Mouse (Mus musculus) erythroblast, embryonic 14.5 days (primary cell): ENCODE measurements around the gene Adora3.

Source experiments
- GATA1 ChIP-seq: IDR thresholded peaks from 2 replicates; pipeline ENCODE4 v1.6.1; 2012; ENCODE audit warnings: low read length, inconsistent platforms, mixed read lengths
- TAL1 ChIP-seq: IDR thresholded peaks from 3 replicates; pipeline ENCODE4 v1.6.1; 2012; ENCODE audit warnings: low read length, inconsistent platforms, mixed read lengths

GRCm38 (mm10) chr3:105933926-105934325 is 63.3 kb downstream of the Adora3 start:
- no peak for TF ChIP-seq TAL1
- no peak for TF ChIP-seq GATA1
